Mouse (Mus musculus) inflammation-experienced regulatory T-cells, adult 6 months (primary cell): ENCODE data around the gene Gm10487. TPM values are rescaled to one million over a fixed set of nuclear protein-coding genes. Genes with fewer than 3 reads are reported as not detected.
"Not testable (repeated sequence)": the region's sequence is repeated elsewhere in the genome, so short reads cannot be mapped to it uniquely, and the experiment has no call there.

Source experiments
- ATAC-seq: one replicate; pipeline ENCODE4 v1.8.0; 2017
- polyA plus RNA-seq, 3 experiments: library from polyadenylated mRNA; unstranded; fragments of 100-300 nt; shearing (Covaris generic); gene quantifications; one replicate each; pipeline ENCODE4 v1.2.1; 2017

Gm10487 gene
- polyA plus RNA-seq = not detected

DNA sequence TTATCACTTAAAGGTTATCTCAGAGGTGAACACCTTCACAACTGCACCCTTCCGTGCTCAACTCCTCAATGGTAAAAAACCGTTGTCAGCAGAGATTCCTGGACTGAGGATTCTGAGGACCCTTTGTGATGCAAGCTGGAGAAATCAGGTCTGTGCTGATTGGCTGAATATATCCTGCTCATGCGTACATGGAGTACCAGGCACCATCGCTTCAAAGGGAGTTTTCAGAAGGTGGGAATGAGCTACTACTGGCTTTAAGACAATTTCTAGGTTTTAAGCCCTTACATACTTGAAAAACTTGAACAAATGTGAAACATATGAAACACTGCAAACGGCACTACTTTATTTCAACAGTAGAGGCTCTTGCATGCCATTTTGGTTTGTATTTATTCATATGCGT, at the start of gene Gm10487:
Gene Gm10487, minus strand, starts transcription at position 101 of the 400 bp plus-strand sequence.
- ATAC-seq = not testable (repeated sequence)
